Mouse (Mus musculus) B cell, adult 2 months (primary cell): ENCODE results near the gene Aplp1.
A peak's percentile ranks its signal among the peaks of the same experiment; 100 is the strongest.

Experiments used
- DNase-seq, 2 experiments: peaks; one replicate each; pipeline ENCODE4 v3.0.0; 2022

The Aplp1 gene

DNA sequence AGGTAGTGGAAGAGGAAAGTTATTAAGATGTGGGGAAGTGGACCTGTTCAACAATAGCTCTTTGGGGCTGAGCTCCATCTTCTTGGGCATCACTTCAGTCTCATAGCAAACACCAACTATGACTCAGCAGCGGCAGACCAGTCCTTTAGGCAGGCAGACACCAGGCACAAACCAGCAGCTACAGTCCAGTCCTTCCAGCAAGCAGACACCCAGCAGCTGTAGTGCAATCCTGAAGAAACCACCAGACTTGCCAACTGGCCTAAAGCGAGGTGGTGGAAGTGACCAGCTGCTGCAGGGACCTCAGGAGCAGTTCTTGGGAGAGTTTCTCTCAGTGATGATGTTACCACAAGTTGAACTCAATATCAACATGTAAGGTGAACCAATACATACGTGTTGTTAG lies 36.7 kb downstream of the Aplp1 start:
- no peak for DNase-seq

GRCm38 (mm10) chr7:30402343-30402742 lies 43.0 kb downstream of the Aplp1 start:
- no peak for DNase-seq

DNA sequence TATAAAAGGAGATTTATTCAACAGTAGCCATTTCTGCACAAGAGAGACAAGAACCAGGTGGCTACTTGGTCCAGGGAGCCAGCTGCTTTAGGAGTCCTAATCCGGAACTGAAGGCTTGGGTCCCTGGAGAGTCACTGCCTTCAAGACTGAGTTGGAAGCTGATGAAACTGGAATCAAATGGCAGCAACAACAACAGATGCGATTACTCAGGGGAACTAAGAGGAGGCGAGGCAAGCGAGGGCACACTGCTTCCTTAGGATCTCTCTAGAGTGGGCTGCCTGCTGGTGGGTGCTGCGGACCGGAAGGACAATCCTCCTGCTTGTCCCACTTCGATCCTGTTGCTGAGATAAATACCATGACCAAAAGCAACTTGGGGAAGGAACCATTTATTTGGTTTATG lies 45.7 kb downstream of the Aplp1 start:
- DNase-seq: no peak

DNA sequence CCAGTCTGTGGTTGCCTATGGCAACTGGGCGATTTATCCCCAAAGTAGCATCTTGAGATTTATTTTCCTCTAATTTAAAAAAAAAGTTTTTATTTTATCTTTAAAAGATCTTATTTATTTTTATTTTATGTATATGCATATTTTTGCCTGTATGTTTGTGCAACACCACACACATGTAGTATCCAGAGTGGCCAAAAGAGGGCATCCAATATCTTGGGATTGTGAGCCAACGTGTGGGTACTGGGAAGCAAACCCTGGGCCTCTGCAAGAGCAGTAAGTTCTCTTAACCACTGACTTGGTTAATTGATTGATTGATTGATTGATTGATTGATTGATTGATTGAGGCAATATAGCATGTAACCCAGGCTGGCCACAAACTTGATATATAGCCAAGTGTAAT lies 50.5 kb downstream of the Aplp1 start:
- peak; percentile 64 to 65 for DNase-seq

- peak; percentile 80 to 82 for DNase-seq
These were observed 51.0 kb downstream of the Aplp1 start for GRCm38 (mm10) chr7:30394379-30394778.

DNA sequence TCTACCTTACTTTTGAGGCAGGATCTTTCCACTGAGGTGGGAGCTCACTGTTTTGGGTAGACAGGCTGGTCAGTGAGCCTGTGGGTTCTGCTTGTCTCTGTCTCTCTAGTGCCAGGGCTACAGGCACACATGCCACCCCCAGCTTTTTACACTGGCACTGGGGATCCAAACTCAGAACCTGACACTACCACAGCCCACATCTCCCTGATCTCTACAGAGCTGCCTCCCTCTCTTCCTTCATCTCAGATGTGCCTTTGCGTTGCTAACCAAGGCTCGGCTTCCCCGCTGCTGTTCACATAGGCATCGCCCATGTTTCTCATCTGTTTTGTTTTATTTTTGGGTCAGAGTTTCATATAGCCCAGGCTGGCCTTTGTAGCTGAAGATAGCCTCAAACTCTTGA lies 51.7 kb downstream of the Aplp1 start:
- DNase-seq: no peak

GRCm38 (mm10) chr7:30392746-30393520 lies 52.4 kb downstream of the Aplp1 start:
- DNase-seq: no peak
